ENCODE assay signal across 7 mouse cellular contexts in genomic region chr17:88274003-88274698, GRCm38 (mm10).
A peak's percentile ranks its signal among the peaks of the same experiment; 100 is the strongest.
DNase-seq lines count a peak whose midpoint lies in the region; ATAC-seq and TF ChIP-seq lines count a peak whose summit lies in the region.

No protein-coding gene starts in this region.

- no peak for TF ChIP-seq CTCF in spleen, adult 2 months (IDR thresholded peaks at IDR 0.05; ENCODE audit: extremely low read depth, insufficient read depth, insufficient read length, insufficient replicate concordance)

- peak; percentile 30; the same call in 1 of the 2 replicates for ATAC-seq in forebrain, embryonic 12.5 days (ENCODE audit: low FRiP score)
- no peak for ATAC-seq in intestine, embryonic 14.5 days (replicated peaks; ENCODE audit: low FRiP score, low TSS enrichment, low read depth)

- DNase-seq in spleen, adult 2 months (ENCODE audit: low read depth in 1 of 2, low spot score in 2 of 2): no peak
- DNase-seq in spleen, postnatal 4 days (ENCODE audit: low spot score in 2 of 2): no peak
- peak; percentile 55 for DNase-seq in intestine, embryonic 14.5 days (ENCODE audit: low spot score)
- peak; percentile 45 for DNase-seq in lung, postnatal 25 days (ENCODE audit: low spot score)
- DNase-seq in thymus, postnatal 0 days (ENCODE audit: low spot score): no peak
- no peak for DNase-seq in cerebellum, adult 11-12 months

- H3K27ac ChIP-seq in spleen, adult 2 months (ENCODE audit: insufficient read depth, low read length): peak overlapping the region; percentile 8; the same call in 1 of the 2 replicates
- no peak overlapping the region for H3K27ac ChIP-seq in forebrain, embryonic 12.5 days
- no peak overlapping the region for H3K27ac ChIP-seq in intestine, embryonic 14.5 days (ENCODE audit: low read depth)

- H3K36me3 ChIP-seq in spleen, adult 2 months (ENCODE audit: control insufficient read depth, insufficient read depth, low read length): no peaks in the 10 kb centered on the region
- no peaks in the 10 kb centered on the region for H3K36me3 ChIP-seq in forebrain, embryonic 12.5 days (replicated peaks)
- H3K36me3 ChIP-seq in intestine, embryonic 14.5 days (ENCODE audit: control insufficient read depth, insufficient read depth, low read length): no peaks in the 10 kb centered on the region

- H3K9me3 ChIP-seq in forebrain, embryonic 12.5 days: no peaks in the 10 kb centered on the region
- no peaks in the 10 kb centered on the region for H3K9me3 ChIP-seq in intestine, embryonic 14.5 days (ENCODE audit: control insufficient read depth, low read length)

- no peak for TF ChIP-seq POLR2A in spleen, adult 2 months (IDR thresholded peaks at IDR 0.05; ENCODE audit: low read depth, low read length)

- WGBS in spleen, adult 2 months: 70% methylated on average over 14 of the region's 14 CpGs
- WGBS in forebrain, embryonic 12.5 days: 80% methylated on average over 14 of the region's 14 CpGs
- WGBS in intestine, embryonic 14.5 days: 63% methylated on average over 14 of the region's 14 CpGs

- H3K4me1 ChIP-seq in spleen, adult 2 months (ENCODE audit: control insufficient read depth, insufficient read depth, insufficient read length): no peaks in the 10 kb centered on the region
- H3K4me1 ChIP-seq in forebrain, embryonic 12.5 days: peaks cover 12% of the 10 kb centered on the region
- H3K4me1 ChIP-seq in intestine, embryonic 14.5 days (replicated peaks; ENCODE audit: control insufficient read depth, insufficient read depth, low read length): 0 out of 2 replicates have a peak, but pooled peaks cover 2% of the 10 kb centered on the region

- H3K9ac ChIP-seq in forebrain, embryonic 12.5 days: no peak overlapping the region
- H3K9ac ChIP-seq in intestine, embryonic 14.5 days (ENCODE audit: low read length): no peak overlapping the region

- no peak overlapping the region for H3K4me2 ChIP-seq in forebrain, embryonic 12.5 days
- H3K4me2 ChIP-seq in intestine, embryonic 14.5 days (ENCODE audit: low read length): no peak overlapping the region

- no peaks in the 10 kb centered on the region for H3K27me3 ChIP-seq in spleen, adult 2 months (ENCODE audit: control insufficient read depth, insufficient read depth, low read length)
- H3K27me3 ChIP-seq in forebrain, embryonic 12.5 days: no peaks in the 10 kb centered on the region
- no peaks in the 10 kb centered on the region for H3K27me3 ChIP-seq in intestine, embryonic 14.5 days (replicated peaks; ENCODE audit: control insufficient read depth, insufficient read depth, low read length)

- H3K4me3 ChIP-seq in spleen, adult 2 months (ENCODE audit: extremely low read depth, insufficient read depth, insufficient read length): no peak overlapping the region
- no peak overlapping the region for H3K4me3 ChIP-seq in forebrain, embryonic 12.5 days (replicated peaks)
- H3K4me3 ChIP-seq in intestine, embryonic 14.5 days (ENCODE audit: low read depth, low read length): no peak overlapping the region

Comparison
In these comparisons a context has a peak if more than half of its experiments do, and no peak if none do; other contexts are left out.
1. DNase-seq: peak in intestine, embryonic 14.5 days (single experiment) and lung, postnatal 25 days (single experiment); none in spleen, adult 2 months (0 of 2), spleen, postnatal 4 days (0 of 2), thymus, postnatal 0 days (single experiment) and cerebellum, adult 11-12 months (single experiment).